Mouse (Mus musculus): ENCODE data around the gene Rfxank. TPM values are rescaled to one million over a fixed set of nuclear protein-coding genes. Genes with fewer than 3 reads are reported as not detected.

The Rfxank gene
- total RNA-seq, 2 experiments from 2014 or later: 17.7 to 20.1 TPM

DNA sequence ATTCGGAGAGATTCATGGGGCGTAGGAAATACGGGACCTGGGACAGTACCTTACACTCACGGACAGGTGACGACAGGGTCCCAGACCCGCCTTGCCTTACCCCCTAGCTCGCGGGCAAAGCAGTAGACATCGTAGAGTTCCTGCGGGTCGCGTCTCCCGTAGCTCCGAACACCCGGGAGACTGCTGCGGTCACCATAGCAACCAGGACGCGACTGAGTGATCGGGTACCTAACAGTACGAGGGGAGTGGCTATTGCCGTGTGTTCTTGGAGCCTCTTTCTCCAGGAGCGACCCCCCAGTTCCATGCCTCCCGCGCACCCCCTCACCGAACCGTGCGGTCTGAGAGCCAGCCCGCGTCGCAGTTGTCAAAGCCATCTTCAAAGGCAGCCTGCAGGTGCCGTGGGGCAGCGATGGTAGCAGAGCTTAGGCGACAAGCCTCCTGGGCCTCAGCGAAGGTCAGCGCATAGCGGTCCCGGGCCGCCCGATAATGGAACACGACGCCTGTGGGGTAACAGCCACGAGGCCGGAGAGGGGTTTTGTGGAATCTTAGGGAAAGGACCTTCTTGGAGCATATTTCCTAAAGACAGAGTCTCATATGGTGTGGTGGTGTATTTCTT, 26.4 kb downstream of the Rfxank start:
- intact Hi-C loops (cut with DNase I): no loop called here
- no peak for DNase-seq

DNA sequence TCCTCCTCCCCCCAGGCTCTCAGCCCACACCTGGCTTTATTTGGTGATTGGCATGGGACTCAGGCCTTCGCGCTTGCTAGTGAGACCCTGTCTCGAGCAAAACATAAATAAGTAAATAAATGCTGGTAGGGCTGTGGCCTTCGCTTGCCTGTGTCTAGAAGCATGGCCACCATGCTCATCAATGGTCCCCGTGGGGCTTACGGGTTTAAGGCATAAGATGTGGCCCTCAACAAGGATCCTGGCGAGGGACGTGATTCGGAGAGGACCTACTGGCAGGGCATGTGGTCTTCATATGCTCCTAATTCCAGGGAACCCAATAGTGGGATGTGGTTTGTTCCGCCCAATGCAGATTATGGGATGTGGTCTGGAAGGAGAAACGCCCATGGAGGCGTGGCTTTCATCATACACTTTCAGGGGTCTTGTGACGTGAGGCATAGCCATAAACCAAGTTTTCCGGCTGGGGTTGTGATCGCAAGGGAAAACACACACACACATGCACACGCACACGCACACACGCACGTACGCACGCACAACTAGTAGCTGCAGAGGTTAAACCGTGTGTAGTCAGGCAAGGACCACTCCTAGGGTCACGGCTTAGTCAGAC, 27.7 kb downstream of the Rfxank start:
- no peak for DNase-seq
- intact Hi-C loops (cut with DNase I): no loop called here

DNA sequence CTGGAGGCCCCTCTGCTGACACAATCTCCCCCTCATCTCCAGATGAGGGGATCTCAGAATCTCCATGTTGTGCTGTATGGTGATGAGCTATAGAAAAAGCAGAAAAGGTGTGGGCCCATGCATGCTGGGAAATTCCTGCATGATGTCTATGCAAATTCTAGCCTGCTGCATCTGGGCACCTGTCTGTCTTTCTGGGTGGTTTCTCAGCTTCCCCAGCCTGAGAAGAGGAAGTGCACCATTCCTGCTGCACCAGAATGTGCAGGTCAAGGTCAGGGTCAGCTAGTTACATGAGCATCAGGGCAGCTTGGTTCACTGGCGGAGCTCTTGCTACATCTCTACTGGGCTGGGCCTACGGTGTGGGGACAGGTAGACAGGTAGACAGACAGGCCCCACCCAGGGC, 28.5 kb downstream of the Rfxank start:
- DNase-seq: no peak
- intact Hi-C loops (cut with DNase I): no loop called here

DNA sequence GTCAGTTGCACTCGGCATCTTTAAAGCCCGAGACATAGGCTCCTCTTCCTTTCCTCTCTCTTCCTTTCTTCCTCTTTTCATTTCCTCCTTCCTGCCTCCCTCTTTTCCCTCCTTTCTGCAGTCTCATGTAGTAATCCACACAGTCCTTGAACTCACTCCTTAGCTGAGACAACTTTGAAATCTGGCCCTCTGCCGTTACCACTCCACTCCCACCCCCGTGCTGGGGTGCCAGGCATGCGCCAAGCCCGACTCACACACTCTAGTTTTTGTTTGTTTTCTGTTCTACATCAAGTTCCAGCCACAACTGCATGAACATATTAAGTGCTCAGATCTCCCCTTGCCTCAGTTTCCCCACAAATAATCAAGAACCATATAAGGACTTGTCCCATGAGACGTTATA, 34.0 kb downstream of the Rfxank start:
- DNase-seq: no peak
- intact Hi-C loops (cut with DNase I): loop anchor here (2.0 to 5.0 kb wide), 2 partner anchors 62 to 117 kb away; no protein-coding TSS in a partner anchor

DNA sequence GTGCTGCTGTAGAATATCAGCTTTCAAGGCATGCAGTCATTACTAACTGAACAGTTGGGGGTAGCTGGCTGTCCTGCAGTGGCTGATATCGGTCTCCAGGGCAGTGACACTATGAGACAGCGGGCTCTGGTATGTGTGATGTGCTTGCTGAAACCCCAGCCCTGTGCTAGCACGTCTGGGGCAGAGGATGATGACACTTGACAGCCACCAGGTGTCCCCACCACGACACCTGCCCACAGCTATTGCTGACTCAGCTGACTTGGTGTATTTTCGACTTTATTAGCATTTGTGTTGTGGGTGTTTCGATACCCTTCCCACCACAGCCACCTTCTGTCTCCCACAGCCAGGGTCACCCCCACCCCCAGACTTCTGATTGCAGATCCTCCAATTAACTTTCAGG, 34.4 kb downstream of the Rfxank start:
- DNase-seq: peak; percentile 46 to 58
- intact Hi-C loops (cut with DNase I): loop anchor here (2.0 to 5.0 kb wide), 2 partner anchors 62 to 118 kb away; no protein-coding TSS in a partner anchor

DNA sequence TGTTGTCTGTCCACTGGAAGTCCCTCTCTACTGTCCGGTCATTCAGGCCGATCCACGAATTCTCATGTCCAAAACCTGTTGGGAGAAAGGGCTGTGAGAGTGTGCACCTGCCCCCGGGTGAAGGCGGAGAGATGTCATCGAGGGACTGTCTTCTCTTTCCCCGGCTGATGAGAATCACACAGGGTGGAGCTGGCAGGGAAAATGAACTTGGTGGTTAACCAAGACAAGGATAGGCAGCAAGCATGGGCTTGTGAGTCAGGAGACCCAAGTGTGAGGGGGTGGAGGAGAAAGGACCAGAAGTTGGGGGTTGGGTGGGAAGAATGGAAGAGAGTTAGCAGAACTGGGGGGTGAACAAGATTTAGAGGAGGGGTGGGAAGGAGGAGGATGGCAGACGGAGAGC, 38.7 kb downstream of the Rfxank start:
- DNase-seq: no peak
- intact Hi-C loops (cut with DNase I): loop anchor here (5.0 kb wide), 1 partner anchor 122 kb away; no protein-coding TSS in a partner anchor

DNA sequence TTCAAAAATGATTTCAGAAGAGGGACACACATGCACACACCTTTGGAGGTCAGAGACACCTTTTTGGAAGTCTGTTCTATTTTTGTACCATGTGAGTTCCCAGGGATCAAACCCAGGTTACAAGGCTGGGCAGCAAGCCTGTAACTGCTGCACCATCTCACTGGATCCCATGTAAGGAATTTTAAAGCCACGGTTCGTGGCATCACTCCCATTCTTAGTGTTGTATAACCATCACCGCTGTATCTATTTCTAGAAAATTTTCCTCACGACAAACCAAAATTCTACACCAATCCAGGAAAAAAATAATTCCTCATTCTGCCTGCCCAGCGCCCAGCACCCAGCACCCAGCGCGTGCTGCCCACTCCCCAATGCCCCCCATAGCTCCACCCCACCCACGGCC, 39.7 kb downstream of the Rfxank start:
- intact Hi-C loops (cut with DNase I): loop anchor here (2.0 kb wide), 1 partner anchor 20 kb away; no protein-coding TSS in a partner anchor
- no peak for DNase-seq

DNA sequence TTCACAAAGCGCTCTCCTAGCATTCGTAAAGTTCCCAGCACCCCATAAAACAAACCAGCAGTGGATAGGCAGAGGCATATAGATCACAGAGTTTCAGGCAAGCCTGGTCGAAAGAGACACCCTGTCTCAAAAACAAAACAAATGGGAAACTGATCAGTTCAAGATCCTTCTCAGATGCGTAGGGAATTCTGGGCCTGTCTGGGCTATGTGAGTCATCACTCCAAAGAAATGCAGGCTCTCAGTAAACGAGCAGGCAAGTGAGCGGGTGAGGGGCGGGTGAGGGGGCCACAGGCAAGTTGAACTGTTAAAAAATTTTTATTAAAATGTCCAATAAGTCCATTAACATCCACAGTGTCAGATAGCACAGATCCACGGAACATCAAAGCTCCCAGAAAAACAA, 46.2 kb downstream of the Rfxank start:
- intact Hi-C loops (cut with DNase I): no loop called here
- no peak for DNase-seq

DNA sequence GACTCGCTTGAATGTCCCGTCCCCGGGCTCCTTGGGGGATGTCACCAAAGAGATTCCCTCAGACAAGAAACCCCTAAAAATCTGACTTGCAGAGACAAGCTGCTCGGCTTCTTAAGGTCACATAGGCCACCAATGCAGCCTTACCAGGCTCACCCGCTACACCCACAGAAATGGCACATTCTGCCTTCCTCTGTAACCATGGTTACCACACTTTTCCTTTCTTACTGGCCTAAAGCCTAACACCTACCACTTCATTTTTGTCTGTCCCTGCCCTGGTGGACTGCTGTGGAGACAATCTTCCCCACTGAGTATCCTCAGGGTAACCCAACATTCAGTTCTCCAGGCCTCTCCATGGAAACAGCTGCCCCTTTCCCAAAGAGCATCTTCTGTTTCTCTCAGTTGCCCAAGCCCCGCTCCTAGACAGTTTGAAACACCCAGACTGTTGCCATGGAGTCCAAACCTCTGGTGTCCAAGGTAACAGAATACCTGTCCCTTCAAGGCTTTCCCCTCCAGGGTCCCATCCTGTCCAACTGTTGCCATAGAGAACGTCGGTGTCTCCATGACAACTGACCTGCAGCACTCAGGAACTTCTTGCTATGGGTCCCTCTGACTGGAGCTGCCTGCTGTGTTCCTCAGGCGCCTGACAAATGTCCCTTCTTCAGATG, 49.5 kb downstream of the Rfxank start:
- no peak for DNase-seq
- intact Hi-C loops (cut with DNase I): loop anchor here (5.0 kb wide), 1 partner anchor 78 kb away; no protein-coding TSS in a partner anchor

DNA sequence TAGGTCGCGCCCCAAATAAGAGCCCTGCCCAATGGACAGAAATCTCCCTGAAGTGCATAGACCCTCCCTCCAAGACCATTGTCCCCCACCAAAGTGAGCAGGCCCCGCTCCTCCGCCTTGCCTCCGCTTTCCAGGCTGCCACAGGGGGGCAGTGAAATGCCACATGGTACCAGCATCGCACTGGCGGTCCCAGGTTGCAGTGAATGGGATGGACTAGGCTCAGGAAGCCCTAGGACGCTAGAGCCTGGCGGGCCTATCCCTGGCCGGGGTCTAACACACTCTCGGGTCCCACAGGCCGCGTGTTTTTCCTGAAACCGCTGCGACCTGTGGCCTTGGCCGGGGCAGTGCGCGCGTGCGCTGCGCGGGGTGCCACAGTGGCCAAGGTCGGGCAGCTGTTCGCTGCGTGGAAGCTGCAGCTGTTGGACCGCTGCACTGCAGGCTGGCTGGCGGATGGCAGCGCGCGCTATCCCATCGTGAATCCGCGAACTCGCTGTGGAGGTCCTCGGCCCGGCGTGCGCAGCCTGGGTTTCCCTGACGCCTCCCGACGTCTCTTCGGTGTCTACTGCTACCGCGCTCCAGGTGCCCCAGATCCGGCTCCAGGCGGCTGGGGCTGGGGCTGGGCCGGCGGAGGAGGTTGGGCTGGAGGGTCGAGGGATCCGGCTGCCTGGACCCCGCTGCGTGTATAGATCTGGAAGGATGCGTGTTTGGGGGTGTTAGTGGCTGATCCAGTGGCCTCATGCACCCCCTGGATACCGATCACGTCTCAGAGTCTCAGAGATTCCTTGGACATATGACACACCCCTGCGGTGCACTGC, 50.9 kb downstream of the Rfxank start:
- intact Hi-C loops (cut with DNase I): loop anchor here (1.0 to 5.0 kb wide), 2 partner anchors 79 to 135 kb away; no protein-coding TSS in a partner anchor
- DNase-seq: peak; percentile 34 to 55

DNA sequence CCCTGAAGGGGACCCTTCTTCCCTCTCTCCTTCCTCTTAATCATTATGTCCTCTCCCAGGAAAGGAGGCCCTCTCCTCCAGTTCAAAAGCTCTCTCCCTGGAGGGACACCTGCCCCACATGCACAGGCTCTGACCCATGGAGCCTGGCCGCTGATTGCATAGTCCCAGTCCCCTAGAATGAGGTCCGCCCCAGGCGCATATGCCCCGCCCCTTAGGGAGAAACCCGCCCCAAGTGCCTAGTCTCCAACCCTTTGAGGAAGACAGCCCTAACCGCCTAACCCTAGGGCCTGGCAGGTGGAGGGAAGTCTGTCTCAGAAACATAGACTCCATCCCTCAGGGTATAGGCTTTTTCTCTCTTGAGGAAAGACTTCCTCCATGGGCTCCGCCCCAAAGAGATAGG, 51.7 kb downstream of the Rfxank start:
- no peak for DNase-seq
- intact Hi-C loops (cut with DNase I): loop anchor here (5.0 kb wide), 1 partner anchor 80 kb away; no protein-coding TSS in a partner anchor

DNA sequence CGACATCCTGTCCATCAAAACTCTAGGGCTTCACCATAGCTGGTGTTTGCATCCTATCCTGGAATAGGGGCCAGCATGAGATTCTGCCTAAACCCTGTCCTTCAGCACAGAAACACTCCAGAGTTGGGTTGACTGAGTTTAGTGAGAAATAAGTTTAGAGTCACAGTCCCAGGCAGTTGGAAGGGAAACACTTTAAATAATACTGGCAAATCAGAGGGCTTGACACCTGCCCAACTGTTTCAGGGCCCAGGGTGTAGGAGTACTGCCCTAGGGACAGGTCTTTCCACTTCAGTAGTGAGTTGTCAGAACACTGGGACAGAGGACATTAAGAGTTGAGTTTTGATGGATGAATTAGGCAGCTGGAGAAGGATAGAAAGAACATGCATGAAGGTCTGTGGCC, 52.8 kb downstream of the Rfxank start:
- intact Hi-C loops (cut with DNase I): loop anchor here (5.0 kb wide), 1 partner anchor 81 kb away; no protein-coding TSS in a partner anchor
- DNase-seq: no peak

DNA sequence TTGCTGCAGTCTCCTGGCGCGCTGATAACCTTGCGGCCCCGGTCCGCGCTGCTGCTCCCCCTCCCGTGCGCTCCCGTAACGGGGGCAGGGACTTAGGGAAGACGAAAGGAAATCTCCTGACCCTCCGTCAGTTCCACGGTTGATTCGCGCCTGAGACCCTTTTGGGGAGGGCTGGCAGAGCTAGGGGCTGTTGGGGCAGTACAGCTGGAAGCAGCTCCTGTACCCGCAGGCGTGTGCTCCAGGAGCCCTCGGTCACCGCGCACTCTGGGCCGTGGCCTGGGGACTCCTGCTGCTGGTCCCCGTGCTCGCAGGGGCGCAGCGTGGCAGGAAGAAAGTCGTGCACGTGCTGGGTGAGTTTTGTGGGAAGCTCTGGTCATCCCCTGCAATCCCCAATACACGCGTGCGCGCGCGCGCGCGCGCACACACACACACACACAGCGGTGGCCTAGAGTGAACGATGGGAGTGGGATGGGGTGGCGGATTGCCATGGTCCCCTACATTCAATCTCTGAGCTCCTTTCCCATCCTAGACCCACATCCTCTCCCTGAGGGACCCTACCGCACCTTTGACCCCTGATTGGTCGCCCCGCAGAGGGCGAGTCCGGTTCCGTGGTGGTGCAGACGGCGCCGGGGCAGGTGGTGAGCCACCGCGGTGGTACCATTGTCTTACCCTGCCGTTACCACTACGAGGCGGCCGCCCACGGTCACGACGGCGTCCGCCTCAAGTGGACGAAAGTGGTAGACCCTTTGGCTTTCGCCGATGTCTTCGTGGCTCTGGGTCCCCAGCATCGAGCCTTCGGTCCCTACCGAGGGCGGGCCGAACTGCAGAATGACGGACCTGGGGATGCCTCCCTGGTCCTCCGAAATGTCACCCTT, 54.5 kb downstream of the Rfxank start:
- DNase-seq: no peak
- intact Hi-C loops (cut with DNase I): loop anchor here (5.0 kb wide), 1 partner anchor 83 kb away; no protein-coding TSS in a partner anchor

DNA sequence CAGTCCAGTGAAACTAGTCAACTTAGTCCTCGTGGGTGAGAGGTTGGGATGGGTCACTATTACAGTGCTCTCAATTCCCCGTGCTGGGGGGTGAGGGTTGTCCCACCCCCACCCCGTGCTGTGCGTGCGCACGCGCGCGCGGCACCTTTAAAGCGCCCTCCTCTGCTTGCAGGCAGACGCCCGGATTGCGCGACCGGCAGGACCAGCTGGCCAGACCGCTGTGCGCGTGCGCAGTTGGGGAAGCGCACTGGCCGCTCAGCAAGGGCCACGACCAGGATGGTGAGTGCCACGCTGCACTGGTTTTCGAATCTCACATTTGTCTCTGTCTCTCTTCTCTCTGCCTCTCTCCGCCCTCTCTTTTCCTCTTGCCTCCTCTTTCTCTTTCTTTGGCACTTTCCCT, 55.7 kb downstream of the Rfxank start, which contains the start of gene Hapln4:
TSS of gene Hapln4 (plus strand) at position 173 of the 400 bp plus-strand sequence.
- intact Hi-C loops (cut with DNase I): no loop called here
- DNase-seq: peak; percentile 40 to 45

DNA sequence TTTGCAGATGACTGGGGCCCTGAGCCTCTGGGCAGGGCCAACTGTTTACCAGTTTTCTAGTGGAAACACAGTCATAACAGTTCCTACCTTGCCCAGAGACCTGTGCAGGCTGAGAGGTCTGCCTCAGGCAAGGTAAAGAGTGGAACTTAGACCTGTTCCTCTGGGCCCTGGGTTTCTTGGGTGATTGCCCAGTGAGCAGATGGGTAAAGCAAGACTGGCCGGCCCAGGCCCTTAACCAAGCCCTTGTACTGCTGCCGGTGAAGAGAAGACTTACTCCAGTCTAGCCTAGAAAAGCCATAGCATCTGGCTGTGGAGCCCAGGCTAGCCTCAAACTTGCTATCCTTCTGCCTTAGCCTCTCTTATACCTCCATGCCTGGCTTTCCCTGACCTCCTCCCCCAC, 57.0 kb downstream of the Rfxank start:
- no peak for DNase-seq
- intact Hi-C loops (cut with DNase I): no loop called here
